Mouse (Mus musculus): Measurements from ENCODE around the gene Fkbp8.
"Not testable (repeated sequence)": the region's sequence is repeated elsewhere in the genome, so short reads cannot be mapped to it uniquely, and the experiment has no call there.

Gene Fkbp8

DNA sequence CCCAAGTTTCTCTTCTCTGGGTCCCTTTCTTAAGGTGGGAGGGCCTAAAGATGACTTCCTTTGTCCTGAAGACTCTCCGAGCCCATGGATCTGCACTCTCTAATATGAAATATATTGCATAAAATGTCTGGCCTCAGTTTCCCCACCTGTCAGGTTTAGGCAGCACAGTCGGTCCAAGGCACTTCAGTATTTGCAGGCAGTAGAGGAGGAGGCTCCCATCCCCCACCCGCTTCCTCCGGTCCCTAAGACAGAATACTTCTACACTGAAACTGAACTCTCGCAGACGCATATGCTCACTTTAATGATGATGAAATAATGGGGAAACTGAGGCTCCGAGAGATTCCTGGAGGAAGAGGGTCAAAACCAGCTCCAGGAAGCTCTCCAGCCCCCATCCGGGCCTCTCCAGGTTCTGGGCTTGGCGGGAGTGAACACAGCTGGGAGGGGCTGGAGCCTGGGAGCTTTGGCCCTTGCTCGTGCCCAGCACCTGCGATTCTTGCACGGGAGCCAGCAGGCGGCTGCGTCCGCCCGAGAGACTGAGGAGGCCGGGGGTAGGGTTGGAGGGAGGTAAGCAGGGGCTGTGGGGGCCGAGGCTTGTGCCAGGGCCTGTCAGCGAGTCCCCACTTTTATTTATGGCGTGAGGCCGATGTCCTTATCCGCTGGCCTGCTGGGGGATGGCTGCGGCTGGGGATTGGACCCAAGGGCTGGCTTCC lies 25.5 kb upstream of the Fkbp8 start:
- no peak for DNase-seq (ENCODE audit: low spot score in 2 of 2)

GRCm38 (mm10) chr8:70502540-70502939 lies 25.0 kb upstream of the Fkbp8 start:
- DNase-seq (ENCODE audit: low spot score in 2 of 2), result no peak

GRCm38 (mm10) chr8:70503062-70503750 lies 24.3 kb upstream of the Fkbp8 start:
- peak; percentile 45 to 51 for DNase-seq (ENCODE audit: low spot score in 2 of 2)

- DNase-seq (ENCODE audit: low spot score in 2 of 2), result no peak
These were observed 23.2 kb upstream of the Fkbp8 start for GRCm38 (mm10) chr8:70504291-70504716.

DNA sequence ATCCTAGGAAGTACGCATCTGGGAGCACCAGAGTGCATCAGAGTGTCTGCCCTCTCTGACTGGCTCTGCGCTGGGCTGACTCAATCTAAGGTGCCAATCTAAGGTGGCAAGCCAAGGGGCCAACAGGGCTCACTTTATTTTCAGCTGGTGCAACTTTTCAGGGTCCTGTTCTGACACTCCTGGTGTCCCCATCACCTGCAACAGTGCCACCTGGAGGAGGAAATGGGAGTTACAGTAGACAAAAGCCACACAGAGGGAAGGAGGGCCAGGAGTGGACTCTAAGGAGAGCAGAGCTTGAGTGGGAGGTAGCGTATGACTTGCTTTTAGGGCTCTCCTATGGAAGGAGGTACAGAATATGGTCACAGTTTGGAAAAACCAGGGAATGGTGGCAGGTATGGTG lies 22.7 kb upstream of the Fkbp8 start:
- DNase-seq (ENCODE audit: low spot score in 2 of 2), result peak; percentile 45 to 72

GRCm38 (mm10) chr8:70505698-70506327 lies 21.7 kb upstream of the Fkbp8 start:
- DNase-seq (ENCODE audit: low spot score in 2 of 2), result no peak

DNA sequence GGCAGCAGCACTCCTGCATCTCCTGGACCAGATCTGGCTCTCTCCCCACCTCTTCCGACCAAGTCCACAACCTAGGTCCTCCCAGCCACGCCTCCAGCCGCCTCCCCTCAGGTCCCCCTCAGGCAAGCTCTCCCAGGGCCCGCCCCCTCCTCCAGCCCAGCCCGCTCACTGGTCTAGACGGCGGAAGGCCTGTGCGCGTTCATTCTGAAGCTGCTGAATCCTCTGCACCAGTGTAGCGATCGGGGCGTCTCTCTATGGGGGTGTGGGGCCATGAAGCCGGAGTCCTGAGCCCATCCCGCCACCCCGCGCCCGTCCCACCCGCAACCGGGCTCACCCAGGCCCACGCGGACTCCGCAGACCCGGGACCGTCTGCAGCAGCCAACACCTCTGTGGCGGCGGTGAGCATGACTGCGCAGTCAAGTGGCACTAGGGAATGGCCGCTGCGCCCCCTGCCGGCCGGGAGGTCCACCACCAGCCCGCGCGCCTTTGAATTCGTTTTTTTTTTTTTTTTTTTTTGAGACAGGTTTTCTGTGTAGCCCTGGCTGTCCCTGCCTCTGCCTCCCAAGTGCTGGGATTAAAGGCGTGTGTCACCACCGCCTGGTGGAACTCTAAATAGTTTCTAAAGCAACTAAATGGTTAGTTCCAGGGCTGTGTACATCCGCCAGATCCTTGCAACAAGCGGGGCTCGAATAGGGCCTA lies 21.0 kb upstream of the Fkbp8 start, which contains the start of gene Rex1bd:
TSS of gene Rex1bd (minus strand) at position 425 of the 699 bp plus-strand sequence.
- DNase-seq (ENCODE audit: low spot score in 2 of 2), result peak; percentile 88 to 94

DNA sequence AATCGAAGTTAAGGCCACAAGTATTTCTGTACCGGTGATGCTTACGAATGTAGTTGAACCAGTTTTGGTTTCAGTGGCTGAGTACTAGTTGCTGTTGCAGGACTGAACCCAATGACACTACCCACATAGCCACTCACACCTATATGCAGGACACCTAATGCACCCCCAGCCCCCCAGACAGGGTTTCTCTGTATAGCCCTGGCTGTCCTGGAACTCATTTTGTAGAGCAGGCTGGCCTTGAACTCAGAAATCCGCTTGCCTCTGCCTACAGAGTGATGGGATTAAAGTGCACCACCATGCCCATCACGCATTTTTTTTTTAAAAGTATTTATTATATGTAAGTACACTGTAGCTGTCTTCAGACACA lies 20.5 kb upstream of the Fkbp8 start:
- DNase-seq (ENCODE audit: low spot score in 2 of 2), result no peak

DNA sequence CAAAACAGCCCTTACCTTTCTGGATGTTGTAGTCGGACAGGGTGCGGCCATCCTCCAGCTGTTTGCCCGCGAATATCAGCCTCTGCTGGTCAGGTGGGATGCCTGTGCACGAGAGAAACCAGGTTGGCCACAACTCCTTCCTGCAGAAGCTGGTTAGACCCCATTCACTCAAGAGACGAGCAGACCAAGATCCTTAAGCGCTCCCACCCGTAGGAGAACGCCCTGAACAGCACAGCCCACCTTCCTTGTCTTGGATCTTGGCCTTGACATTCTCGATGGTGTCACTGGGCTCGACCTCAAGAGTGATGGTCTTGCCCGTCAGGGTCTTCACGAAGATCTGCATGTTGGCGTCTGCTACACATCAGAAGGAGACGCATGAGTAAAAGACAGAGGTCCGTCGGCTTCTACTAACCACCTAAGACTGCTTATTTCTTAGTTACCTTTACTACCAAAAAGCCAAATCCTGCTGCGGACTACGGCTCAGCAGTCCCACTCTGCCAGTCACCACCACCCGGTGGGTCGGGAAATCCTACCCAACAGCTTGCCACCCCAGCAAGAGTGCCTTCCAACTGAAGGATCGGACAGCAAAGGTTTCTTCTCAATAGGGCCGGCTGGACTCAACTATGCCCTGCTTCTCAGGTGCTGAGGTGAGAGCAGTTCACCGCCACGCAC lies 18.1 kb upstream of the Fkbp8 start:
- DNase-seq (ENCODE audit: low spot score in 2 of 2), result no peak

- peak; percentile 93 to 96 for DNase-seq (ENCODE audit: low spot score in 2 of 2)
These were observed 17.2 kb upstream of the Fkbp8 start, which contains the start of gene Uba52 for GRCm38 (mm10) chr8:70510228-70510915. Uba52 (minus strand) TSS chr8:70510801.

- DNase-seq (ENCODE audit: low spot score in 2 of 2), result not testable (repeated sequence)
These were observed 16.4 kb upstream of the Fkbp8 start for GRCm38 (mm10) chr8:70511174-70511573.

- no peak for DNase-seq (ENCODE audit: low spot score in 2 of 2)
These were observed 15.8 kb upstream of the Fkbp8 start for GRCm38 (mm10) chr8:70511770-70512169.

GRCm38 (mm10) chr8:70512253-70512903 lies 15.1 kb upstream of the Fkbp8 start:
- DNase-seq (ENCODE audit: low spot score in 2 of 2), result no peak

- no peak for DNase-seq (ENCODE audit: low spot score in 2 of 2)
These were observed 14.1 kb upstream of the Fkbp8 start for GRCm38 (mm10) chr8:70513441-70513840.

DNA sequence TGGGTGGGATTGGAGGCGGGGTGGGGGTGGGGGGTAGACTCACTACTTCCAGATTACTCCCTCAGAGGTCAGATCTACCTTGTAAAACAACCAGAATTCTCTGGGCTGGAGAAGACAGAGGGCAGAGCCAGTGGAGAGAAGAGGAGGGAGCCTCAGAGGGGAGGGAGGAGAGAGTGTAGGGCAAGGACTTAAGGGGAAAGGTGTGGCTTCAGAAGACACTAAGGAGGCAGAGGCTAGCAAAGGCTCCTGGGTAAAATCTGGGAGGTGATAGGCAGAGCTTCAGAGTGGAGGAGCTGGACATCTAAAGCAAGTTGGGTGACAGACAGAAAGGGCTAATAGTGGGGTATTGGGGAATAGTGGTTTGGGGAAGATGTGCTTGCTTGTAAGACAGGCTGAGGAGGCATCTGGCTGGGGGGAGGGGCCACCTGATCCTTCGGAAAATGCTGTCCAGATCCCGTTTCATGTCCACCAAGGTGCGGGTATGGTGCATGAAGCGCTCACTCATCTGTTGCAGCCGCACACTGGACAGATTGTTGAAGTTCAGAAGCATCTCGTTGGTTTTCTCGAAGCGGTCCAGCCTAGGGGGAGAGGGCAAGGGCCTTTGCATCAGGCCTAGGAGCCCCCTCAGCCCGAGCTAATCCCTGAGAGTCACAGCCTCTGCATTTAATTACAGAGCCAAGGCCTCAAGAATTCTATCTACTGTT lies 9.4 kb upstream of the Fkbp8 start:
- no peak for DNase-seq (ENCODE audit: low spot score in 2 of 2)

GRCm38 (mm10) chr8:70519043-70519442 lies 8.5 kb upstream of the Fkbp8 start:
- no peak for DNase-seq (ENCODE audit: low spot score in 2 of 2)

- no peak for DNase-seq (ENCODE audit: low spot score in 2 of 2)
These were observed 7.9 kb upstream of the Fkbp8 start for GRCm38 (mm10) chr8:70519606-70520005.

- peak; percentile 91 to 95 for DNase-seq (ENCODE audit: low spot score in 2 of 2)
These were observed 4.7 kb upstream of the Fkbp8 start for GRCm38 (mm10) chr8:70522592-70523403.

DNA sequence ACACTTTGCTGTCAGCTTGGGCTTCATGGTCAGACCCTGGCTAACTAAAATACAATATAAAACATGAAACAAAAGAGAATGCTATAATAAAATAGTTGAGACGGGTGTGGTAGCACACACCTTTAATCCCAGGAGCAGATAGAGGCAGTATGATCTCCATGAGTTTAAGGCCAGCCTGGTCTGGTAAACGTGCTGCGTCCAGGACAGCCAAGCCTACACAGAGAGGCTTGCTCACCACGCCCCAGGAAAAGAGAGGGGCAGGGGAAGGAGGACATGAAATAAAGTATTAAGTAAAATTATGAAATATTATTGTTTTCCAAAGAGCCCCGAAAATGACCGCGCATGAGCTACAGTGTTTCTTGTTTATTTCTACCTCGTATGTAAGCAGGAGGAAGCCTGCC lies 413 bp upstream of the Fkbp8 start:
- no peak for DNase-seq (ENCODE audit: low spot score in 2 of 2)

Measured in urinary bladder, adult 18-20 months (tissue).